Comparison of ENCODE assay signal across 15 mouse cellular contexts in the genomic region with DNA sequence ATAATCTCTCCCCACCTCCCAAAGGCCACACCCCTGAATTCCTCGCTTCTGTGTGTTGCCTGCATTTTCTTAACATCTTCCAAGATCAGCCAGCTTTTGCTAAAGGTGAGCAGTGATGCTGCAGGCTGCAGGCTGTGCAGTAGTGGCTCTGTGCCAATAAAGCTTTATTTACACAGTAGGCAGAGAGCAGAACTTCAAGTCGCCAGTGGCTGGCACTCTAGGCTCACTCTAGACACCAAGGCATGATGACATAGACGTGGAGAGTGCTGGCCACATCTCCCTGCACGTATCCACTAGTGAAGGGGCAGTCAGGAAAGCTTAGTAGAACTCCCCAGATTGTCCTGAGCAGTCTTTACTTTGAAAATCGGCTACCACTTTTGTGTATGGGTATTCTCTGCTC.
"Had no signal": no experiment of that assay in that cellular context is flagged by ENCODE, and none has a peak within 500 bp of the region (broad histone marks: within the 10 kb centered on the region; RNA-seq: fewer than 3 reads in every experiment).

No protein-coding gene starts in this region.

- DNase-seq: kidney, adult 11 months; kidney, adult 9 months; kidney, postnatal 36 days; right cerebral cortex, adult 18-20 months; right cerebral cortex, postnatal 25 days; thymus, postnatal 4 days had no signal

- H3K4me2 ChIP-seq: lung, embryonic 15.5 days; midbrain, embryonic 12.5 days; neural tube, embryonic 15.5 days had no signal

- H3K9me3 ChIP-seq: limb, embryonic 10.5 days; lung, embryonic 15.5 days; megakaryocyte, embryonic 14.5 days; midbrain, embryonic 12.5 days; neural tube, embryonic 15.5 days had no signal

- H3K9ac ChIP-seq: liver, embryonic 14.5 days; lung, embryonic 15.5 days; midbrain, embryonic 12.5 days; neural tube, embryonic 15.5 days had no signal

- H3K4me3 ChIP-seq: limb, embryonic 10.5 days; lung, embryonic 15.5 days; megakaryocyte, embryonic 14.5 days; midbrain, embryonic 12.5 days; myocyte; neural tube, embryonic 15.5 days had no signal

- H3K27me3 ChIP-seq: lung, embryonic 15.5 days; midbrain, embryonic 12.5 days; neural tube, embryonic 15.5 days had no signal

- H3K27ac ChIP-seq: kidney, postnatal 0 days; limb, embryonic 10.5 days; liver, embryonic 14.5 days; lung, embryonic 15.5 days; macrophage; midbrain, embryonic 12.5 days; neural tube, embryonic 15.5 days had no signal
